Mouse (Mus musculus): ENCODE data around the gene Scpep1. TPM values are rescaled to one million over a fixed set of nuclear protein-coding genes. Genes with fewer than 3 reads are reported as not detected.
"Not testable (repeated sequence)": the region's sequence is repeated elsewhere in the genome, so short reads cannot be mapped to it uniquely, and the experiment has no call there.

Scpep1 gene
- polyA plus RNA-seq, 1 experiment from 2014 or later: 477 TPM

DNA sequence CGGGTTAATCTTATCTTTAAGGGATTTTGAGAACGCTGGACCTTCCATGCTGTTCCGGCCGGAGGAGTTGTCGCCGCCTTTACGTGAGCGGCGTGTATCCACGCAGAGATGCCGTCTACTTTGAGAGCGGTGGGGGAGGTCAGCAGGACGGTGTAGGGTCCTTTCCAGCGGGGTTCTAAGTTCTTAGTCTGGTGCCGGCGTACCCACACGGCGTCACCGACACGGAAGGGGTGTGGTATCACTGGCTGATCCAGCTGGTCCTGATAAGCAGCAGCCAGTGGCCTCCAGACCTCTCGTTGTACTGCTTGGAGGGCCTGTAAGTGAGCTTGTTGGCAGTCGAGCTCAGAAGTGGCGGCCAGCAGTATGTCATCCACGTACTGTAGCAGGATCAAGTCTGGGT is 62.5 kb downstream of the Scpep1 start:
- H3K27ac ChIP-seq; H3K36me3 ChIP-seq (ENCODE audit: inconsistent target); H3K4me3 ChIP-seq (ENCODE audit: inconsistent target); H3K79me2 ChIP-seq (ENCODE audit: inconsistent target): not testable (repeated sequence)
- WGBS (ENCODE audit: missing documents): 100% methylated on average over 1 of the region's 24 CpGs

DNA sequence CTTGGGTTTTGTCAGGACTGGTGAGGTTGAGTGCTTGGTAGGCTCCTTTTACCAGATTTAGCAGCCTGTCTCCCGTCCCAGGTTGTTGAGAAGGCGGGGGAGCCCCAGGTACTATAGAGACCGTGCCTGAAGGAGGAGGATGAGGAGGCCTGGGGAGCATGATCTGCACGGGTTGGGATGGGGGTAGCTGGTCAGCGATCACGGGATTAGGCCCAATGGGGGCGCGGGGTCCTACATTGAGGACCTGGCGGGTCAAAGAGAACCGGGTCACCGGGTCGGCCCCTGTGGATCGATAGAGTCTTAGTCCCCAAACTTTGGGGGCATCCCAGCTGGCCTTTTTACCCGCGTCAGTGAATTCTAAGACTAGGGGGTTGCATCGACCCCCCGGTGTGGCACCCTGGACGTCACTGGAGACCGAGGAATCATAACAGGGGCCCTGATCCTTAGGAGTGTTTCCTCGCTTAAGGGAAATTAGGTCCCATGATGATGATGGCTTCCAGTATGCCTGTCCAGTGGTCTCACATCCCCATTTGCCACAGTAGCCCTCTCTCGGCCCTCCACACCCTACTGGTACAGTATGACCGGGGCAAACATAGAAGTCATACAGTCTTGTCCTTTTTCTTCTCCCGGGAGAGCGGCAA is 63.2 kb downstream of the Scpep1 start:
- not testable (repeated sequence) for H3K36me3 ChIP-seq (ENCODE audit: inconsistent target); H3K79me2 ChIP-seq (ENCODE audit: inconsistent target); H3K27ac ChIP-seq; H3K4me3 ChIP-seq (ENCODE audit: inconsistent target)
- 80% methylated on average over 3 of the region's 24 CpGs for WGBS (ENCODE audit: missing documents)

DNA sequence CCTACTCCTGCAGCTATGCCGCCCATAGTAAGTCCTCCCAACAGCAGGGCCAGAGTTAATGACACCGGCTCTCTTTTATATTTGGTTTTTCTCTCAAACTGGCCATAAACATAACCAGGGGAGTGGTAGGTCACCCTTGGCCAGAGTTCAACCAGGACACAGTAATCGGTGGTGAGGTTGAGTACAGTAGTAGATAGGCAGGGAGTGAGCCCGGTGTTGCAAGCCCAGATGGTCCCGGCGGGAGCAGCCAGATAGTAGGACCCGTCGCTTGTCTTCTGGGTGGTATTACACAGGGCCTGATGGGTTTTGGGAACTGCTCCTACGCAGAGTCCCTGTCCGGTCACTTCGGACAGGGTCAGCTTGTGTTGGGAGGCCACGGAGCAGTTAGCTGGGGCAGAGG is 63.8 kb downstream of the Scpep1 start:
- no CpG with 5 or more reads among the region's 12 CpGs for WGBS (ENCODE audit: missing documents)
- not testable (repeated sequence) for H3K4me3 ChIP-seq (ENCODE audit: inconsistent target); H3K79me2 ChIP-seq (ENCODE audit: inconsistent target); H3K36me3 ChIP-seq (ENCODE audit: inconsistent target); H3K27ac ChIP-seq

DNA sequence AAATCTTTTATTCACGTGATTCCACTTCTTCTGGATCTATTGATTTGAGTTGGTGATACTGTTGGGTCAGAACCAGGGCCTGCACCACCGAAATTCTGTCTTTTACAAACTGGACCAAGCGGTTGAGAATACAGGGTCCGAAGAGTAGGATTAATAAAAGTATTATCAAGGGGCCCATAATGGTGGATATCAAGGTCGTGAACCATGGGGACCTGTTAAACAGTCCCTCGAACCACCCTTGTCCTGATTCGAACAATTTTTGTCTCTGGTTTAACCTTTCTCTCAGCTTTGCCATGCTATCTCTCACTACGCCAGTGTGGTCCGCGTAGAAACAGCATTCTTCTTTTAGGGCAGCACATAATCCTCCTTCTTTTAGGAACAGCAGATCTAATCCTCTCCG is 64.4 kb downstream of the Scpep1 start:
- H3K27ac ChIP-seq; H3K79me2 ChIP-seq (ENCODE audit: inconsistent target); H3K36me3 ChIP-seq (ENCODE audit: inconsistent target); H3K4me3 ChIP-seq (ENCODE audit: inconsistent target): not testable (repeated sequence)
- WGBS (ENCODE audit: missing documents): 100% methylated on average over 1 of the region's 11 CpGs

DNA sequence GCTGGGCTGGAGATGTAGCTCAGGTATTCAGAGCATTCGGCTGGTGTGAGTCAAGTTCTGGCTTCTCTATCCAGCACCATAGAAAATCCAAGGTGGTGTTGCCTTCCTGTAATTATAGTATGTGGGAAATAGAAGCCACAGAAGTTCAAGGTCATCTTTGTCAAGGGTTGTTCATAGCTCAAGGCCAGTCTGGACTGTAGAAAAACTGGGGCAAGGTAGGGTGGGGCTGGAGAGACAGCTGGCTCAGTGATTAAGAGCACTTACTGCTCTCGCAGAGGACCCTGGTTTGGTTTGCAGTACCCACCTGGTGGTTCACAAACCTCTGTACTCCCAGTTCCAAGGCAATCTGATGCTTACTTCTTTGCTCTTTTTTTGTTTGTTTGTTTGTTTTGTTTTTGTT is 66.3 kb downstream of the Scpep1 start:
- H3K4me3 ChIP-seq (ENCODE audit: inconsistent target): no peak overlapping the region
- no peaks in the 10 kb centered on the region for H3K36me3 ChIP-seq (ENCODE audit: inconsistent target)
- no peaks in the 10 kb centered on the region for H3K79me2 ChIP-seq (ENCODE audit: inconsistent target)
- WGBS (ENCODE audit: missing documents): 93% methylated on average over 2 of the region's 2 CpGs
- no peak overlapping the region for H3K27ac ChIP-seq

DNA sequence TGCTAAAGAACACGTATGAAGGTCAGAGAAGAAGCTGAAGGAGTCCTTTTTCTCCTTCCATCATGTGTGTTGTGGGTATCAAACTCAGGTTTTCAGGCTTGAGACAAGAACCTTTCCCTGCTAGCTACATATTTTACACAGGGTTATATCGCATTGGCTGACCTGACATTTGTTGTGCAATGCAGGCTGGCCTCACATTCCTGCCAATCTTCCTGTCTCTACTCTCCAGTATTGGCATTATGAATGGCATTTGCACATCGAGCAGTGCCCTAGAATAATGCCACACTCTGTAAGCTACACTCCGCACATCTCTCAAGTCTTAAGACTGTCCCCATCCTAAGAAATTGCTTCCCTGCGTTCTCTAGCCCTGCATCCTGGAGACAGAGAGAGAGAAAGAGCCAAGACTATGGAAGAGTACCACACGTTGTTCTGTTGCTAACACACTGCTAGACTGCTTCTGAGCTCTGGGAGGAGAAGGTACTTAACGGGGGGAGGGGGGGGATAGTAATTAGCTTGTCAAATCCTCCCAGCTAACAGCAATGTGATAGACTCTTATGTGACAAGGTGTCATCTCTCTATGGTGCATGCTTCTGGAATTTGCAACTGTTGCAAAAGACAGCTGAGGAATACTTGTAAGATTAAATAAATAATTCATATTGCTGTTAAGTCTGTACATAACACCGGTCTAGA is 70.7 kb downstream of the Scpep1 start:
- Histone ChIP-seq H3K4me3 (ENCODE audit: inconsistent target) (no peak overlapping the region), H3K36me3 (ENCODE audit: inconsistent target) (no peaks in the 10 kb centered on the region), H3K79me2 (ENCODE audit: inconsistent target) (no peaks in the 10 kb centered on the region), H3K27ac (no peak overlapping the region)
- 88% methylated on average over 7 of the region's 8 CpGs for WGBS (ENCODE audit: missing documents)

DNA sequence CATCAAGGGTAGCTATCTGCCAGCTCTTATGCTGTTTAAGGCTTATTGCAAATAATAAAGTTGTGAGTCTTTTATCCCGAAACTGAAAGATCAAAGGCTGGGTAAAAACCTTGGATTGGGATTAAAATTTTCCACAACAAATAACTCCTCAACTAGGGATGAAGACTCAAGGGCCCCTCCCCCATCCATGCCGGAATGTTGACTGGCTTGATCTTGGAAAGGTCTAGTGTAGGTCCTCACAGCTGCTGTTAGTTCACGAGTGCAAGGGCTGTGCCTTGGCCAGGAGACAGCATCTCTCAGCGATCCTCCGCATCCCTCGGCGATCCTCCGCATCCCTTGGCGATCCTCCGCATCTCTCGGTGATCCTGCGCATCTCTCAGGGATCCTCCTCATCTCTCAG is 77.3 kb downstream of the Scpep1 start:
- Histone ChIP-seq H3K27ac (no peak overlapping the region), H3K79me2 (ENCODE audit: inconsistent target) (no peaks in the 10 kb centered on the region), H3K36me3 (ENCODE audit: inconsistent target) (no peaks in the 10 kb centered on the region), H3K4me3 (ENCODE audit: inconsistent target) (no peak overlapping the region)
- WGBS (ENCODE audit: missing documents): 86% methylated on average over 8 of the region's 12 CpGs

Other genes starting within 250 kb of the Scpep1 start
- gene Msi2, start 237.0 kb downstream of the Scpep1 start, polyA plus RNA-seq (2018): 4.8 to 5.2 TPM (median 5.1 TPM) in 3 replicates
- gene Akap1, start 90.9 kb downstream of the Scpep1 start, polyA plus RNA-seq (2018): 4.9 to 14.0 TPM (median 5.7 TPM) in 3 replicates
- not detected in 3 replicates for gene Elobl, start 11.5 kb upstream of the Scpep1 start, polyA plus RNA-seq (2018)
- 5.1 to 8.0 TPM (median 5.6 TPM) in 3 replicates for gene Coil, start 14.8 kb upstream of the Scpep1 start, polyA plus RNA-seq (2018)
- gene Trim25, start 43.9 kb upstream of the Scpep1 start, polyA plus RNA-seq (2018): 66.7 to 127 TPM (median 117 TPM) in 3 replicates
- gene Dgke, start 111.4 kb upstream of the Scpep1 start, polyA plus RNA-seq (2018): 3.6 to 6.2 TPM (median 4.9 TPM) in 3 replicates
- gene Gm525, start 118.4 kb upstream of the Scpep1 start, polyA plus RNA-seq (2018): not detected in 3 replicates